Mouse (Mus musculus) large intestine, adult 2 months (tissue): Measurements from ENCODE around the gene Olfr160. TPM values are rescaled to one million over a fixed set of nuclear protein-coding genes. Genes with fewer than 3 reads are reported as not detected.

Source experiments
- DNase-seq: peaks from one replicate; pipeline ENCODE4 v3.0.0-alpha.2; 2012; ENCODE audit warnings: low read depth, low spot score
- WGBS: fragments of 180-500 bp; shearing (Covaris S2); methylation state at CpG from one replicate; pipeline ENCODE4 v1.1.7; 2018; 5-methylcytosine and 5-hydroxymethylcytosine counted together
- polyA plus RNA-seq: library from polyadenylated mRNA; depleted of rRNA; stranded (reverse); fragments of >200 nt; gene quantifications from 2 replicates; pipeline ENCODE4 v1.2.3, GENCODE M21; 2012; rRNA removed

Olfr160 gene
- polyA plus RNA-seq, result not detected in 2 replicates

GRCm38 (mm10) chr9:37716150-37716549, at the start of gene Olfr160:
Gene Olfr160, minus strand, starts transcription at chr9:37716250.
- DNase-seq, result no peak
- 54% methylated on average over 1 of the region's 1 CpGs for WGBS

DNA sequence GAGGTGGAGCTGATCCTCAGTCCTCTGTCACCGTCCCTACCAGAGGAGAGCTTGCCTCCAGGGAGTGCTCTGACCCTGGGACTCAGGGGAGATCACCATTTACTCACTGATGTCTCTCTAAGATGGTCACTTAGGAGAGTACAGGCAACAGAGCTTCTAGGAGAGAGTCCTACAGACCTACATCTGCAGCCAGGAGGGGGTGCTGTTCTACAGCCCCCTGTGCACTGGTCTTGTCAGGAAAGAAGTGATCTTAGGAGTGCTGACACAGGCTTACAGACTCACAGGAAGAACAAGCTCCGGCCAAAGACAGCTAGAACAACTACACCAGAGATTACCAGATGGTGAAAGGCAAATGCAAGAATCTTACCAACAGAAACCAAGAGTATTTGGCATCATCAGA, 46.5 kb upstream of the Olfr160 start:
- WGBS, result 61% methylated on average over 2 of the region's 2 CpGs
- DNase-seq, result no peak

- 66% methylated on average over 2 of the region's 2 CpGs for WGBS
- no peak for DNase-seq
These were observed 45.7 kb upstream of the Olfr160 start for GRCm38 (mm10) chr9:37761728-37762127.

DNA sequence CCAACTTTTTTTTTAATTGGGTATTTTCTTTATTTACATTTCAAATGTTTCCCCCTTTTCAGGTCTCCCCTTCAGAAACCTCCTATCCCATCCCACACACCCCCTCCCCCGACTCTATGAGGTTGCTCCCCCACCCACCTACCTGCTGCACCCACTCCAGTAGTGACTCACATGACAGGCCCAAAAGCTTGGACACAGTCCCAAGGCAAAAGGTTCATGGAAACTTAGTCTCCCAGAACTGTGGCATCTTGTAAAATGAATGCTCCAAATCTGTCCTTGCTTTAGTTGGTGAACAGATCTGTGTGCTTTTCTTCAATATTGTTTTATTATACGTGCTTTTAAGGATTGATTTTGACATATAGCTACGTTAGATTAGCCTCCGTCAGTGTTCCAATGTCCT, 36.0 kb upstream of the Olfr160 start:
- 60% methylated on average over 4 of the region's 4 CpGs for WGBS
- no peak for DNase-seq

GRCm38 (mm10) chr9:37751467-37751866, 35.4 kb upstream of the Olfr160 start:
- DNase-seq, result no peak
- WGBS, result 63% methylated on average over 2 of the region's 2 CpGs

DNA sequence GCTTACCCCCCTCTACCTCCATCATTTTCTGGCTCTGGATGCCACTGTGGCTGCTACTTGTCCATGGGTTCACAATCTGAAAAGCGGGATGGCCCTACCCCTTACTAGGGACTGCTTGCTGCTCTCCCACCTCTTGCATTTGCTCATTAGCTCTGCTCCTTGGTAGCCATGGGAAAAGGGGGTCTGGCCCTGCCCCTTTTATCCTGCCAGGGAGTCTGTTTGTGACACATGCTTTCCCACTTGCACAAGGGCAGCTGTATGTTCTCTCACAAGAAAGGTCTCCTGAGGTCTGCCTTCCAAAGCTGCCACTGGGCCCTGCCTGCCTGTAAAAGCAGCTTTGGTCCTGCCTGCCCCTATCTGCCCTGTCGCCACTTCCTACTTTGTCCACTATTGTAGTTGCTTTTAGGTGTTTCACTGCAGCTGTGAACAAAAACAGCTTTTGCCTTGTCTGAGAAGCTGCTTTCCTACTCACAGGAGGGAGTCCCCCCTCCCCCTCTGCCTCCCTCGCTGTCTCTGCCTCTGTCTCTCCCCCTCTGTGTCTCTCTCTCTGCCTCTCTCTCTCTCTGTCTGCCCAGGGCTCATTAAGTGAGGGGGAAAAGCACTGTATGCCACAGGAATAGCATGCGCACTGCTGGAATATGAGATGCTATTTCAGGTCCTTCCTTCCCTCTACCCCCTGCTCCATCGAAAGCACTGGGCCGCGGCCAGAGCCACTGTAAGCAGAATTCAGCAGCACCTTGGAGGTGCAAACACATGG, 34.4 kb upstream of the Olfr160 start:
- 53% methylated on average over 7 of the region's 7 CpGs for WGBS
- no peak for DNase-seq

GRCm38 (mm10) chr9:37744806-37745205, 28.8 kb upstream of the Olfr160 start, which contains the start of gene Olfr874:
Gene Olfr874, plus strand, starts transcription at chr9:37745106.
- DNase-seq, result no peak

DNA sequence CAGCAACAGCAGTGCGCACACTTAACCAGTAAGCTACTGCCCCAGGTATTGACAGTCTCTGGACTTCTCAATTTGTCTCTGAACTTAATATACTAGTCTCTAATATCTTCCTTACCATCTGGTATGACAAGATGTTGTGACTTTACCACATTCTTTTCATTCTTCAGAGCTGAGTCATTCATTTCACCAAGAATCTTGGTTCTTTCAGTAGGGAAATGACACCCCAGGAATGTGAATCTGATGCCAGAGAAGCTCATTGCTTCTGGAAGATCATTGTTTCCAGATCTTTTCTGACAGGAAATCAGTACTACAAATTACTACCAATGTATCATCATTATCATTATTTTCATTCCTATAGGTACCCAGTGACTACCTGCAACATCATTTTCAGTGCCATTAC, 18.3 kb upstream of the Olfr160 start:
- no peak for DNase-seq
- 95% methylated on average over 1 of the region's 1 CpGs for WGBS

GRCm38 (mm10) chr9:37689970-37690686, 25.9 kb downstream of the Olfr160 start:
- no peak for DNase-seq
- 62% methylated on average over 5 of the region's 5 CpGs for WGBS

- DNase-seq, result no peak
- whole genome bisulfite sequencing, result 32% methylated on average over 3 of the region's 3 CpGs
These were observed 28.1 kb downstream of the Olfr160 start for GRCm38 (mm10) chr9:37687941-37688303.

DNA sequence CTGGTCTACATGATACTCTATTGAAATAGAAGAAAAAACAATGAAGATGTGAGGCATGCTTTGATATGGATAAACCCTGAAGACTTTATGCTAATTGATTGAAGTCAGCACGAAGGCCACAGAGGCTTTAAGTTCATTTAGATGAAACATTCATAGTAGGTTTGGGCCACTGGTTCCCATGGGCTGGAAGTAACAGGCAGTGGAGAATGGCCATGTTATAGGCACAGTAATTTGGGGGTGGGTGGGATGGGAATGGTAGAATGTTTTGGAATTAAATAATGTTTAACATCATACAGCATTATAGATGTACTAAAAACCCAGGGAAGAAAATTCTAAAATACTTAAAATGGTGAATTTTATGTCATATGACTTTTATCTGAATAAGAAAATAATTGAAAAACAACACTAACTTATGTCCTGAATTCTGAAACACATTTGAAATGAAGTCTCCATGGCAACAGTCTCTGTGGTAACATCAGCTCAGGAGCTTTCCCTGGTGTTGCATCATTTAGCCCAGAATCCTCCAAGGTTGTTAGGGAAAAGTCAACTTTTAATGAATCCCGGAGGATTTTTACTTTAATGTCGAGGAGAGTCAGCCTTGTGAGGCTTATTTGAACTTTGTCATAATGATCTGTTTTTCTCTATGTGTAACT, 28.6 kb downstream of the Olfr160 start:
- 72% methylated on average over 3 of the region's 3 CpGs for WGBS
- no peak for DNase-seq

GRCm38 (mm10) chr9:37681123-37681522, 34.9 kb downstream of the Olfr160 start:
- WGBS, result 98% methylated on average over 1 of the region's 1 CpGs

GRCm38 (mm10) chr9:37675287-37675686, 40.8 kb downstream of the Olfr160 start:
- WGBS, result 72% methylated on average over 4 of the region's 4 CpGs
- no peak for DNase-seq

More at GRCm38 (mm10) chr9:37681123-37681522, 34.9 kb downstream of the Olfr160 start:
- DNase-seq, result no peak

DNA sequence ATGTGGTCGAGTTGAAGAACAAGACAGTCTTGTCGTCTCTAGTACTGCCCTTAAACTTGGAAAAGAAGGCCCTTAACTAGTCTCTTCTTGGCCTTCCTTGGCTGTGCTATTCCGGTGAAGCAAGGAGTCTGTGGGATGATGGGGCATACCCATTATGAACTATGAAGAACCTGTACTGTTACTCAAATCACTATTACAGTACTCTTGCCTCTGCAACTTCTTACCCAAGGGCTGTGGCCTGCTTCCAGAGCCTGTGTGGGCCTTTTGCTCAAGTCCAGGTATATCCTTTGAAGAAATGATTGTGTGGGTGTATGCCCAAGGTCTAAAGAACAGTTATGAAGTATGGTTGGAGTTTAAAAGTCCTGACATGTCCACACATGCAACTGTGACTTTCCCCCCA, 45.8 kb downstream of the Olfr160 start:
- DNase-seq, result no peak

DNA sequence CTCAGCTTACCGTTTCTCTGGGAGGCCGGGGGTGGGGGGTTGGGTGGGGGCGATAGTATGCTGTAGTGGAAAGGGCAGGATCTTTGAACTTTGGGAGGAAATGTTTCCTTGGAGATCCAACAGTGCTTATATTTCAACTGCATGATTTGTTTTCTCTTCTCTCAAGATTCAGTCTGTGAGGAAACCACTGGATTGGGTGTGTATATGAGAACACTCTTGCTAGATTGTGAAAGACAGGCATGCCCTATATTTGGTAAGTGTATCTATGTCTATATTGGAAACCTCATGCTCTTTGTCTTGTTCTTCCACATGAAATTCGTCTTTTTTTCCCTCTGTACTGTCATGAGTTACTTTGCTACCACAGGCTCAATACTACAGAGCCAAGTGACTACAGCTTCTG, 46.4 kb downstream of the Olfr160 start:
- 50% methylated on average over 4 of the region's 4 CpGs for WGBS
- no peak for DNase-seq

More for the DNA sequence above, 45.8 kb downstream of the Olfr160 start:
- whole genome bisulfite sequencing, result 90% methylated on average over 3 of the region's 3 CpGs

DNA sequence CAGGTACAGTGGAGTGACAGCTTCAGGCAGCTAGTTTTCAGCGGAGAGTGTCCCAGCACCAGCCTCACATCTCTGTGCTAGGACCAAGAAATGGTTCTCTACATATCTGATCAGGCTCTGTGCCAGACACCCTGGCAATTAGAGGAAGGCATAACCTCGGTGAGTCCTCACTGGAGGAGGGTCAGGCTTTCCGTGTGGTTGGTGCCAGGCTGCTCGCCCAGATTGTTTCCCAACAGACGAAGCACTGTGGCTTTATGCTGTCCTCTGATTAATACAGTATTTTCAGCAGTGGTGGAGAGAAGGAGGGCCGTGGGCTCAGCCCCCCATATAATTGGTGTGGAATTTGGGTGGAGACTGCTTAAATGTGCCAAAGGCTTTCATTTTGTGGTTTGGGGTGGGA, 46.9 kb downstream of the Olfr160 start, which contains the start of gene Panx3:
Gene Panx3, minus strand, starts transcription at position 121 of the 400 bp plus-strand sequence.
- 60% methylated on average over 6 of the region's 6 CpGs for WGBS
- DNase-seq, result no peak

- WGBS, result 64% methylated on average over 7 of the region's 7 CpGs
- no peak for DNase-seq
These were observed 50.0 kb downstream of the Olfr160 start for GRCm38 (mm10) chr9:37666045-37666444.

- 50% methylated on average over 2 of the region's 2 CpGs for WGBS
- DNase-seq, result no peak
These were observed 51.4 kb downstream of the Olfr160 start for GRCm38 (mm10) chr9:37664604-37665003.

DNA sequence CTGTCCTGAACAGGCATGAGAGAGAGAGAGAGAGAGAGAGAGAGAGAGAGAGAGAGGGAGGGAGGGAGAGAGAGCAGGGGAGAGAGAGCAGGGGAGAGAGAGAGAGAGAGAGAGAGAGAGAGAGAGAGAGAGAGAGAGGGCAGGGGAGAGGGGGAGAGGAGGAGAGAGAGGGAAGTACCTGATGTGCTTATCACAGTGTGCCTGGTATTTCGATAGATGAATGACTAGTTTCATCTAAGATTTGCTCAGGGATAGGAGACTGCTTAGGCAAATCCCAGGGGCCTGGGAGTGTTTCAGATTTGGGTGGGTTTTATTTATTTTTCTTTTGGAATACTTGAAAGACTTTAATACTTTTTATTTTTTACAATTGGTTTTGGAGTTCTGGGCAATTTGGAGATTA, 52.8 kb downstream of the Olfr160 start:
- DNase-seq, result no peak
- WGBS, result 68% methylated on average over 1 of the region's 1 CpGs

GRCm38 (mm10) chr9:37659413-37659812, 56.6 kb downstream of the Olfr160 start:
- no peak for DNase-seq

More at GRCm38 (mm10) chr9:37659413-37659812, 56.6 kb downstream of the Olfr160 start:
- 84% methylated on average over 6 of the region's 6 CpGs for WGBS
